Mouse (Mus musculus) hindbrain, embryonic 14.5 days (tissue): ENCODE measurements around the gene Rbm4. TPM values are rescaled to one million over a fixed set of nuclear protein-coding genes. Genes with fewer than 3 reads are reported as not detected.

ENCODE experiments used
- ATAC-seq: fragments of 200-750 bp; cut with Nextera tagmentation; 2 replicates; pipeline ENCODE4 v1.8.0; 2017; ENCODE audit warnings: moderate number of reproducible peaks, mild to moderate bottlenecking, moderate TSS enrichment, moderate library complexity; ENCODE audit not compliant: low FRiP score
- DNase-seq: peaks from one replicate; pipeline ENCODE4 v3.0.0-alpha.2; 2015; ENCODE audit warnings: low spot score
- H3K27ac ChIP-seq: fragments of 300-500 bp; sonication (generic); 2 replicates; pipeline ENCODE4 v1.5.1; 2014; ENCODE audit warnings: mild to moderate bottlenecking, moderate library complexity
- H3K27me3 ChIP-seq: fragments of 300-500 bp; sonication (generic); 2 replicates; pipeline ENCODE4 v1.6.1; 2014; ENCODE audit warnings: mild to moderate bottlenecking, low read length, mixed read lengths; ENCODE audit not compliant: control insufficient read depth, insufficient read depth
- H3K36me3 ChIP-seq: fragments of 300-500 bp; sonication (generic); replicated peaks from 2 replicates; pipeline ENCODE4 v1.6.1; 2014; ENCODE audit not compliant: control insufficient read depth, insufficient read depth
- H3K4me1 ChIP-seq: fragments of 300-500 bp; sonication (generic); replicated peaks from 2 replicates; pipeline ENCODE4 v1.6.1; 2014; ENCODE audit warnings: antibody characterized with exemption, low read length, mixed read lengths; ENCODE audit not compliant: control insufficient read depth, insufficient read depth
- H3K4me2 ChIP-seq: fragments of 300-500 bp; sonication (generic); replicated peaks from 2 replicates; pipeline ENCODE4 v1.6.1; 2014; ENCODE audit warnings: mild to moderate bottlenecking, moderate library complexity
- H3K4me3 ChIP-seq: fragments of 300-500 bp; sonication (generic); replicated peaks from 2 replicates; pipeline ENCODE4 v1.5.1; 2014; ENCODE audit warnings: mild to moderate bottlenecking, low read length
- H3K9ac ChIP-seq: fragments of 300-500 bp; sonication (generic); 2 replicates; pipeline ENCODE4 v1.6.1; 2014
- H3K9me3 ChIP-seq: fragments of 300-500 bp; sonication (generic); 2 replicates; pipeline ENCODE4 v1.6.1; 2016; ENCODE audit warnings: low read length; ENCODE audit not compliant: control insufficient read depth
- WGBS: fragments of 180-500 bp; shearing (Covaris S2); extraction: QIAGEN DNeasy Blood & Tissue Kit; methylation state at CpG from one replicate; pipeline ENCODE4 v1.1.7; 2014; 5-methylcytosine and 5-hydroxymethylcytosine counted together
- polyA plus RNA-seq: library from polyadenylated mRNA; unstranded; fragments of >200 nt; fragmentation: Nextera tagmentation; extraction: Ambion mirVana; gene quantifications from 2 replicates; pipeline ENCODE4 v1.2.1, GENCODE M21; 2014

The Rbm4 gene
- polyA plus RNA-seq, 1 experiment from 2014 or later, result 78.9 TPM

GRCm38 (mm10) chr19:4737866-4738265 is 55.8 kb downstream of the Rbm4 start:
- no peak for DNase-seq
- Histone ChIP-seq H3K4me3 (no peak overlapping the region), H3K4me1 (no peaks in the 10 kb centered on the region), H3K36me3 (peaks cover 96% of the 10 kb centered on the region), H3K9ac (no peak overlapping the region), H3K9me3 (no peaks in the 10 kb centered on the region), H3K4me2 (no peak overlapping the region), H3K27ac (no peak overlapping the region), H3K27me3 (no peaks in the 10 kb centered on the region)
- 91% methylated on average over 13 of the region's 13 CpGs for WGBS
- no peak for ATAC-seq

Other genes starting within 250 kb of the Rbm4 start
- 17.9 and 18.9 TPM in 2 replicates for gene Lrfn4, start 178.2 kb downstream of the Rbm4 start, polyA plus RNA-seq
- 47.0 and 53.3 TPM in 2 replicates for gene Rce1, start 168.3 kb downstream of the Rbm4 start, polyA plus RNA-seq
- gene Gm960, start 95.2 kb downstream of the Rbm4 start, polyA plus RNA-seq, result 5.4 and 6.3 TPM in 2 replicates
- 38.3 and 38.4 TPM in 2 replicates for gene Sptbn2, start 82.7 kb downstream of the Rbm4 start, polyA plus RNA-seq
- gene Rbm4b, start 37.4 kb downstream of the Rbm4 start, polyA plus RNA-seq, result 132 and 136 TPM in 2 replicates
- gene Gm21992, start 17.7 kb upstream of the Rbm4 start, polyA plus RNA-seq, result 8.6 and 10.5 TPM in 2 replicates
- 56.3 and 62.8 TPM in 2 replicates for gene Rbm14, start 17.7 kb upstream of the Rbm4 start, polyA plus RNA-seq
- 31.9 and 41.4 TPM in 2 replicates for gene Ccs, start 45.4 kb upstream of the Rbm4 start, polyA plus RNA-seq
- gene Ccdc87, start 45.5 kb upstream of the Rbm4 start, polyA plus RNA-seq, result 0.71 and 0.81 TPM in 2 replicates
- 68.8 and 74.4 TPM in 2 replicates for gene Ctsf, start 61.2 kb upstream of the Rbm4 start, polyA plus RNA-seq
- gene Actn3, start 84.0 kb upstream of the Rbm4 start, polyA plus RNA-seq, result 2.9 and 3.2 TPM in 2 replicates
- gene Zdhhc24, start 84.8 kb upstream of the Rbm4 start, polyA plus RNA-seq, result 17.0 and 17.7 TPM in 2 replicates
- 12.5 and 12.9 TPM in 2 replicates for gene Bbs1, start 112.7 kb upstream of the Rbm4 start, polyA plus RNA-seq
- 90.7 and 95.7 TPM in 2 replicates for gene Dpp3, start 134.4 kb upstream of the Rbm4 start, polyA plus RNA-seq
- 9.5 and 11.6 TPM in 2 replicates for gene Peli3, start 149.2 kb upstream of the Rbm4 start, polyA plus RNA-seq
- gene Mrpl11, start 168.2 kb upstream of the Rbm4 start, polyA plus RNA-seq, result 119 TPM in 2 replicates
- 0.23 and 0.31 TPM in 2 replicates for gene Npas4, start 196.4 kb upstream of the Rbm4 start, polyA plus RNA-seq
- 9.9 and 10.7 TPM in 2 replicates for gene Slc29a2, start 230.0 kb upstream of the Rbm4 start, polyA plus RNA-seq
- 93.7 and 101 TPM in 2 replicates for gene B4gat1, start 244.9 kb upstream of the Rbm4 start, polyA plus RNA-seq
- 1.4 and 1.9 TPM in 2 replicates for gene AC124502.3, start 245.0 kb upstream of the Rbm4 start, polyA plus RNA-seq
- gene Brms1, start 247.5 kb upstream of the Rbm4 start, polyA plus RNA-seq, result 28.6 and 29.5 TPM in 2 replicates